Mouse (Mus musculus) thymus, adult 2 months (tissue): Measurements from ENCODE around the gene Gtpbp2.

Experiments used
- CTCF ChIP-seq: fragments of 200-500 bp; IDR thresholded peaks from 2 replicates; pipeline ENCODE4 v1.5.1; 2012; ENCODE audit warnings: mild to moderate bottlenecking, control low read depth, low read length, moderate library complexity, borderline replicate concordance; ENCODE audit not compliant: control insufficient read depth, poor library complexity, insufficient read depth; ENCODE audit errors: extremely low read depth
- POLR2A ChIP-seq: fragments of 200-500 bp; IDR thresholded peaks from 2 replicates; pipeline ENCODE4 v1.6.1; 2012; ENCODE audit warnings: mild to moderate bottlenecking, low read length, control low read depth, moderate library complexity; ENCODE audit not compliant: control insufficient read depth, poor library complexity, insufficient read depth; ENCODE audit errors: extremely low read depth

- TF ChIP-seq POLR2A = no peak
- no peak for TF ChIP-seq CTCF
Observed at GRCm38 (mm10) chr17:46206676-46207075, 45.8 kb downstream of the Gtpbp2 start.
